Mouse (Mus musculus) small intestine, adult 2 months (tissue): ENCODE data around the gene Btnl2. TPM values are rescaled to one million over a fixed set of nuclear protein-coding genes. Genes with fewer than 3 reads are reported as not detected.

ENCODE experiments used
- H3K27ac ChIP-seq: fragments of 200-500 bp; 2 replicates; pipeline ENCODE4 v1.5.1; 2012; ENCODE audit warnings: low read depth, low read length, control low read depth, inconsistent platforms; ENCODE audit not compliant: insufficient read depth
- H3K27me3 ChIP-seq: fragments of 200-500 bp; 2 replicates; pipeline ENCODE4 v1.6.1; 2012; ENCODE audit warnings: mild to moderate bottlenecking, moderate library complexity, low read length, inconsistent platforms; ENCODE audit not compliant: control insufficient read depth, insufficient read depth
- H3K36me3 ChIP-seq: fragments of 200-500 bp; 2 replicates; pipeline ENCODE4 v1.6.1; 2012; ENCODE audit warnings: mild to moderate bottlenecking, low read length, control low read depth, inconsistent platforms; ENCODE audit not compliant: control insufficient read depth, insufficient read depth
- H3K4me1 ChIP-seq: fragments of 200-500 bp; 2 replicates; pipeline ENCODE4 v1.6.1; 2012; ENCODE audit warnings: low read length, inconsistent platforms, mixed read lengths; ENCODE audit not compliant: control insufficient read depth, insufficient read depth, insufficient read length
- H3K4me3 ChIP-seq: fragments of 200-500 bp; 2 replicates; pipeline ENCODE4 v1.5.1; 2012; ENCODE audit warnings: low read depth, mild to moderate bottlenecking, control low read depth, inconsistent platforms, low read length, moderate library complexity
- CTCF ChIP-seq: fragments of 200-500 bp; IDR thresholded peaks from 2 replicates; pipeline ENCODE4 v1.5.1; 2012; ENCODE audit warnings: low read depth, mild to moderate bottlenecking, control low read depth, inconsistent platforms, low read length, moderate library complexity, mixed read lengths; ENCODE audit not compliant: insufficient replicate concordance, insufficient read length; ENCODE audit errors: extremely low read depth
- POLR2A ChIP-seq: fragments of 200-500 bp; IDR thresholded peaks from 2 replicates; pipeline ENCODE4 v1.6.1; 2012; ENCODE audit warnings: low read depth, mild to moderate bottlenecking, control low read depth, inconsistent platforms, low read length, moderate library complexity
- WGBS: fragments of 180-500 bp; shearing (Covaris S2); methylation state at CpG from one replicate; pipeline ENCODE4 v1.1.7; 2018; 5-methylcytosine and 5-hydroxymethylcytosine counted together
- polyA plus RNA-seq: library from polyadenylated mRNA; depleted of rRNA; stranded (reverse); fragments of >200 nt; gene quantifications from 2 replicates; pipeline ENCODE4 v1.2.3, GENCODE M21; 2012; rRNA removed

Btnl2 gene
- polyA plus RNA-seq, 1 experiment = 105 TPM

DNA sequence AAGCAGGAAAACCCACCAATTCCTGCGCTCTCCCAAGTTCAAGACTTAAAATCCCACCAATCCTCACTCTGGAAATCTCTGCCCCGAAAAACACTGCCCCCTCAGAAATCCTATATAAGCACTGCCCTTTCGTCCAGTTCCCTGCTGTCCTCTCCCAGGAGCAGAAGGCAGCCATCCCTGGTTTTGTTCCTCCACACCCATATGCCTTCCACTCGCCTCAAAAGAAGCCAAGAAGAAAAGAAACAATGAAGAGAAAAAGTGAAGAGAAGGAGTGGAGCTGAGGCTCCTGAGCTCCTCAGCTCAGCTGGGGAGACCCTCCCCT, 44.7 kb downstream of the Btnl2 start:
- no peak overlapping the region for H3K27ac ChIP-seq
- TF ChIP-seq CTCF (no peak), POLR2A (no peak)
- no peaks in the 10 kb centered on the region for H3K27me3 ChIP-seq
- peaks cover 2% of the 10 kb centered on the region for H3K4me1 ChIP-seq
- 75% methylated on average over 4 of the region's 4 CpGs for WGBS
- H3K4me3 ChIP-seq = no peak overlapping the region
- H3K36me3 ChIP-seq = no peaks in the 10 kb centered on the region

DNA sequence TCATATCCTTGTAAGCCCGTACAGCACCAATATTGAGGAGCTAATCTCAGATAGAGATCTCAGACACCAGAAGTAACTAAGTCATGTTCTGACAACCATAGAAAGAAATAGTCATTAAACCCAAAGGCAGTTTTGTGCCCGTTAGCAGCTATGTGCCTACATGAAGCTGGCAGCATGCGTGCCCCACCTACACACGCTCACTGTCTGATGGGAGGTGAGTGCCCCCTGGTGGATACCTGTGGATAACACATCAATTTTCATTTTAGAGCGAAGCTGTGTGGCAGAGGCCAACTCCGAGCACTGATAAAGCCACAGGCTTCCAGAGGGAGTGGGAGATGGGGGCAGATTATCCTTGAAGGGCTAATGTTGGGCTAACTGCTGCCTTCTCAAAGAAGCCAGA, 56.5 kb downstream of the Btnl2 start:
- TF ChIP-seq CTCF (peak; percentile 93; the same call in 1 of the 2 replicates), POLR2A (no peak)
- no peaks in the 10 kb centered on the region for H3K36me3 ChIP-seq

More for the DNA sequence above, 56.5 kb downstream of the Btnl2 start:
- Histone ChIP-seq H3K27me3 (no peaks in the 10 kb centered on the region), H3K4me3 (no peak overlapping the region), H3K4me1 (no peaks in the 10 kb centered on the region), H3K27ac (no peak overlapping the region)
- 18% methylated on average over 6 of the region's 6 CpGs for WGBS

Other genes with a start within 250 kb of the Btnl2 start
- 35.4 and 169 TPM in 2 replicates for gene H2-DMa, start 235.3 kb upstream of the Btnl2 start, polyA plus RNA-seq
- gene Brd2, start 232.2 kb upstream of the Btnl2 start, polyA plus RNA-seq = 41.2 and 73.1 TPM in 2 replicates
- 12.7 and 25.4 TPM in 2 replicates for gene H2-DMb2, start 211.5 kb upstream of the Btnl2 start, polyA plus RNA-seq
- gene H2-DMb1, start 201.8 kb upstream of the Btnl2 start, polyA plus RNA-seq = 39.0 and 281 TPM in 2 replicates
- gene Tap1, start 167.3 kb upstream of the Btnl2 start, polyA plus RNA-seq = 35.1 and 100 TPM in 2 replicates
- gene Psmb9, start 167.1 kb upstream of the Btnl2 start, polyA plus RNA-seq = 112 and 204 TPM in 2 replicates
- 135 and 293 TPM in 2 replicates for gene Psmb8, start 157.1 kb upstream of the Btnl2 start, polyA plus RNA-seq
- 30.4 and 66.1 TPM in 2 replicates for gene Tap2, start 151.3 kb upstream of the Btnl2 start, polyA plus RNA-seq
- gene H2-Ob, start 115.9 kb upstream of the Btnl2 start, polyA plus RNA-seq = 5.3 and 13.7 TPM in 2 replicates
- gene H2-Ab1, start 97.1 kb upstream of the Btnl2 start, polyA plus RNA-seq = 860 and 5,426 TPM in 2 replicates
- gene H2-Aa, start 67.0 kb upstream of the Btnl2 start, polyA plus RNA-seq = 155 and 792 TPM in 2 replicates
- gene H2-Eb1, start 49.0 kb upstream of the Btnl2 start, polyA plus RNA-seq = 91.6 and 398 TPM in 2 replicates
- 0.44 and 1.2 TPM in 2 replicates for gene H2-Eb2, start 29.2 kb upstream of the Btnl2 start, polyA plus RNA-seq
- 78.7 and 178 TPM in 2 replicates for gene Btnl1, start 22.3 kb downstream of the Btnl2 start, polyA plus RNA-seq
- gene BC051142, start 44.0 kb downstream of the Btnl2 start, polyA plus RNA-seq = not detected in 2 replicates
- gene Btnl4, start 122.5 kb downstream of the Btnl2 start, polyA plus RNA-seq = 19.3 and 61.4 TPM in 2 replicates
- 33.4 and 104 TPM in 2 replicates for gene Btnl6, start 162.5 kb downstream of the Btnl2 start, polyA plus RNA-seq
- gene Notch4, start 209.4 kb downstream of the Btnl2 start, polyA plus RNA-seq = 12.1 and 16.7 TPM in 2 replicates
- 3.5 and 8.1 TPM in 2 replicates for gene Gpsm3, start 235.0 kb downstream of the Btnl2 start, polyA plus RNA-seq
- gene Pbx2, start 236.4 kb downstream of the Btnl2 start, polyA plus RNA-seq = 16.1 and 32.2 TPM in 2 replicates
- 0.90 and 1.7 TPM in 2 replicates for gene Ager, start 243.0 kb downstream of the Btnl2 start, polyA plus RNA-seq
- gene Rnf5, start 248.9 kb downstream of the Btnl2 start, polyA plus RNA-seq = 66.7 and 147 TPM in 2 replicates
- gene Agpat1, start 249.4 kb downstream of the Btnl2 start, polyA plus RNA-seq = 210 and 330 TPM in 2 replicates